Mouse (Mus musculus): Measurements from ENCODE around the gene Srgap3. TPM values are rescaled to one million over a fixed set of nuclear protein-coding genes. Genes with fewer than 3 reads are reported as not detected.
A peak's percentile ranks its signal among the peaks of the same experiment; 100 is the strongest.

Gene Srgap3
- polyA plus RNA-seq, 1 experiment from 2014 or later = 37.2 TPM

DNA sequence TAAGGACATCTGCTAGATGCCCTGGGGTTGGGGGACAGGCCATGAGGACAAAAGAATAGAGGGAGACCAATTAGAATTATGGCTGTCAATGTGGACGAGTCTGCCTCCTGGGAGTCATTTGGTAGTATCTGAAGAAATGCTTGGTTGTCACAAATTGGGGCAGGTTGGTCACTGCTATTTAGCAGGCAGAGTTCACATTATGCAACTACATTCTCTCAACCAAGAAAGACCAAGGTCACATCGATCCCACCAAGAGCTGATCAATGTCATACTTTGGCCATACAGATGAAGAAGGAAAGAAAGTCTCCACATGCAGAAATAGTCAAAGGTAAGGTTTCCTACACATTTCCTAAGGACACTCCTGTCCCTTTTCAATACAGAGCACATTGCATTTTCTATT, 9.3 kb downstream of the Srgap3 start:
- H3K27ac ChIP-seq (ENCODE audit: low read length) = no peak overlapping the region
- no peaks in the 10 kb centered on the region for H3K9me3 ChIP-seq (ENCODE audit: control insufficient read depth, low read length)
- no peaks in the 10 kb centered on the region for H3K36me3 ChIP-seq (ENCODE audit: control insufficient read depth, insufficient read depth)
- ATAC-seq = no peak
- H3K4me3 ChIP-seq (replicated peaks; ENCODE audit: low read length) = no peak overlapping the region
- 88% methylated on average over 2 of the region's 2 CpGs for WGBS
- no peaks in the 10 kb centered on the region for H3K27me3 ChIP-seq (replicated peaks; ENCODE audit: control insufficient read depth, insufficient read depth, low read length)
- peaks cover 30% of the 10 kb centered on the region for H3K4me1 ChIP-seq (replicated peaks; ENCODE audit: control insufficient read depth, insufficient read depth, low read length)
- H3K4me2 ChIP-seq (ENCODE audit: low read length) = no peak overlapping the region
- no peak overlapping the region for H3K9ac ChIP-seq (replicated peaks; ENCODE audit: low read depth, low read length)

DNA sequence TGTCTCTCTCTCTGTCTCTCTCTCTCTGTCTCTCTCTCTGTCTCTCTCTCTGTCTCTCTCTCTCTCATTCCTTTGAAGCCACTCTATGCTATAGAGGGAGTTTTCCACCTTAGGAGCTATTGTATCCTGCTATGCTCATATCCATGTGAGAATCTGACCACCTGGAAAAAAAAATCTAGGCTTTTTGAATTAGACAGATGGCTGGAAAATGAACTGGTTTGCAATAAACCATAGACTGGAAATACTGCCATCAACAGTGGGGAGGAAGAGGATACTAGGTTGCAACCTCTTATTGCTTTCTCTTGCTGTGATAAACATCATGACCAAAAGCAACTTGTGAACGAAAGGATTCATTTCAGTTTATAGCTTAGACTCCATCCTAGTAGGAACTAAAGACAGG, 12.6 kb downstream of the Srgap3 start:
- Histone ChIP-seq H3K27ac (ENCODE audit: low read length) (no peak overlapping the region), H3K9me3 (ENCODE audit: control insufficient read depth, low read length) (no peaks in the 10 kb centered on the region), H3K36me3 (ENCODE audit: control insufficient read depth, insufficient read depth) (no peaks in the 10 kb centered on the region), H3K4me3 (replicated peaks; ENCODE audit: low read length) (no peak overlapping the region), H3K4me1 (replicated peaks; ENCODE audit: control insufficient read depth, insufficient read depth, low read length) (peaks cover 32% of the 10 kb centered on the region), H3K27me3 (replicated peaks; ENCODE audit: control insufficient read depth, insufficient read depth, low read length) (no peaks in the 10 kb centered on the region), H3K4me2 (ENCODE audit: low read length) (no peak overlapping the region), H3K9ac (replicated peaks; ENCODE audit: low read depth, low read length) (no peak overlapping the region)
- 86% methylated on average over 1 of the region's 1 CpGs for WGBS
- ATAC-seq = no peak

DNA sequence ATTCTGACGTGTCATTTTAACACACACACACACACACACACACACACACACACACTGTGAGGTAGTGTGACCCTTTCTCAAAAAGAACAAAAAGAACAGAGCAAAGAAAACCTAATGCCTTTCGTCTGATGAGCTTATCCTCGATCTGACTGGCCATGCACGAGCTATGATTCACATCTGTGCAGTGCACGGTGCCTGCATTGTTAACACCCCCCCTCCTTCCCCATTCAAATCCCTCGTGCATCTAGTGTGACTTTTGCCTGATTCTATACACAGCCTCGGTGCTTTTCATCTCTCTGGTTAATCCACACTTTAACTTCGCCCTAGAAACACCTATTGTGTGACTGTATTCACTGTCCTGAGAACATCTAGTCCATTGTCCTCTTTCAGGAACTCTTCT, 14.5 kb downstream of the Srgap3 start:
- Histone ChIP-seq H3K36me3 (ENCODE audit: control insufficient read depth, insufficient read depth) (no peaks in the 10 kb centered on the region), H3K4me3 (replicated peaks; ENCODE audit: low read length) (no peak overlapping the region), H3K27me3 (replicated peaks; ENCODE audit: control insufficient read depth, insufficient read depth, low read length) (no peaks in the 10 kb centered on the region), H3K27ac (ENCODE audit: low read length) (no peak overlapping the region), H3K9me3 (ENCODE audit: control insufficient read depth, low read length) (no peaks in the 10 kb centered on the region), H3K4me2 (ENCODE audit: low read length) (no peak overlapping the region), H3K9ac (replicated peaks; ENCODE audit: low read depth, low read length) (no peak overlapping the region), H3K4me1 (replicated peaks; ENCODE audit: control insufficient read depth, insufficient read depth, low read length) (peaks cover 44% of the 10 kb centered on the region)
- ATAC-seq = no peak
- WGBS = 5% methylated on average over 8 of the region's 8 CpGs

DNA sequence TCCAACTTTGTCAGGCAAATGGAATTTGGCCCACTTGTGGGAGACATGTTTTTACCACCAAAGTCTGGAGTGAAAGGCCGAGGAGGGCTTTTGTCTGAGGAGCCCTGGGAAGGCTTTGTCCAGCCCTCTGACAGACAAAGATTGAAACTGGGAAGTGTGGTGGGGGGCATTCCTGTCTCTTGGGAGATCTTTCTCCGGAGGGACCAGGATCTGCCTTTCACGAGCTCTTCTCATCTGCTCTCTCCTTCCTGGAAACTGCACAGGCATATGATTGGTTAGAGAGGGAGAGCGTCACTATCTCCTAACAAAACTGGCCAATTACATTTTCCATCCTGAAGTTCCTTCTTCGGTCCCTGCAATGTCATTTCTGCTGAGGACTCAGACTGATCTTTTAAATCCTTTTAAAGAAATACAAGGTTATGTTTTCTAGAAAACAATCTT, 17.0 kb downstream of the Srgap3 start:
- Histone ChIP-seq H3K9ac (replicated peaks; ENCODE audit: low read depth, low read length) (peak overlapping the region; percentile 24; the same call in 1 of the 2 replicates), H3K4me1 (replicated peaks; ENCODE audit: control insufficient read depth, insufficient read depth, low read length) (peaks cover 64% of the 10 kb centered on the region), H3K27me3 (replicated peaks; ENCODE audit: control insufficient read depth, insufficient read depth, low read length) (no peaks in the 10 kb centered on the region), H3K36me3 (ENCODE audit: control insufficient read depth, insufficient read depth) (no peaks in the 10 kb centered on the region), H3K9me3 (ENCODE audit: control insufficient read depth, low read length) (no peaks in the 10 kb centered on the region), H3K27ac (ENCODE audit: low read length) (peak overlapping the region; percentile 74), H3K4me2 (ENCODE audit: low read length) (peak overlapping the region; percentile 51), H3K4me3 (replicated peaks; ENCODE audit: low read length) (peak overlapping the region; percentile 24)
- WGBS = 4% methylated on average over 5 of the region's 5 CpGs
- peak; percentile 81 for ATAC-seq

DNA sequence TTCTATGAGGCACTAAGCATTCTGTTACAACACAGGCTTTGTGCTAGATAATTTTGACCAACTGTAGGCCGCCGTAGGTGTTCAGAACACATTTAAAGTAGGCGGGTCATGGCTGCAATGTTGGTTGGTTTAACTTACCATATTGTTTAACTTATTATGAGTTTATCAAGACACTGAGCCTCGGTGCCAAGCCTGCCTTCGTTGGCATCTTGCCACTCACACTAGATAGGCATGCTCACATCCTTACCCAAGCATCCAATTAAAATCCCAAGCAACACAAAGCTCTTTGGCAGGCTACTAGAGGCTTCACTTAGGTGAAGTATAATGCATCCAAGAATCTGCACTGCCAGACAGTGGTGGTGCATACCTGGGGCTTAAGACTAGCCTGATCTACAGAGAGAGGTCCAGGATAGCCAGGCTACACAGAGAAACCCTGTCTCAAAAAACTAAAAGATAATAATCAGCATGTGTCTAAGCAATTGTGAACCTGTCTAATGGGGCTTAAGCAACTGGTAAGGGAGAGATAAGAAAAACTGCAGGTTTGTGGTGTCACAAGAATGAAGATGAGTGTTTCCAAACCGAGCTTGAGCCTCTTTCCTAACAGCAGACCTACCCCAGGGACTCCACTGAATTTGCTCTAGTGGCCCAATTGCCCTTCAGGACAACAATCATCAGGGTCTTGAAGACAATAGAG, 17.6 kb downstream of the Srgap3 start:
- Histone ChIP-seq H3K4me3 (replicated peaks; ENCODE audit: low read length) (peak overlapping the region; percentile 24; the same call in 1 of the 2 replicates), H3K4me1 (replicated peaks; ENCODE audit: control insufficient read depth, insufficient read depth, low read length) (peaks cover 70% of the 10 kb centered on the region), H3K9me3 (ENCODE audit: control insufficient read depth, low read length) (no peaks in the 10 kb centered on the region), H3K27ac (ENCODE audit: low read length) (peak overlapping the region; percentile 74), H3K36me3 (ENCODE audit: control insufficient read depth, insufficient read depth) (no peaks in the 10 kb centered on the region), H3K27me3 (replicated peaks; ENCODE audit: control insufficient read depth, insufficient read depth, low read length) (no peaks in the 10 kb centered on the region), H3K9ac (replicated peaks; ENCODE audit: low read depth, low read length) (peak overlapping the region; percentile 24; the same call in 1 of the 2 replicates), H3K4me2 (ENCODE audit: low read length) (peak overlapping the region; percentile 51)
- 45% methylated on average over 6 of the region's 6 CpGs for whole genome bisulfite sequencing
- peak; percentile 48 for ATAC-seq

DNA sequence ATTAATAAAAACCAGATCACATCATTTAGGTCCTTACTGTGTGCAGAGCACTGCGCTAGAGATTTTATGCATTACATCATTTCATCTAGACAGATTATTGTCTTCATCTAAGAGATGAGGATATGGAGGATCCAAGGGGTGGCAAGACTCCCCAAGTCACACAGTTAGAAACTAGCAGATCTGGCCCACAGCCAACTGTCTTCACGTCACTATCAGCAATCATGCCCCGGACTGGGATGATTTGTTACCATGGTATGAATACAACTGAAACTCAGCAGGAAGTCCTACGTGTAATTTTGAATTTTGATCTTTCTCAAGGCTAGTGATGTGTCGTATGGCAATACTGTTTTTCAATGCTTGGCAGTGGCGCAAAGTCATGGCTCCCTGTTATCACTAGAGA, 18.2 kb downstream of the Srgap3 start:
- Histone ChIP-seq H3K4me3 (replicated peaks; ENCODE audit: low read length) (no peak overlapping the region), H3K4me2 (ENCODE audit: low read length) (no peak overlapping the region), H3K9ac (replicated peaks; ENCODE audit: low read depth, low read length) (no peak overlapping the region), H3K9me3 (ENCODE audit: control insufficient read depth, low read length) (no peaks in the 10 kb centered on the region), H3K36me3 (ENCODE audit: control insufficient read depth, insufficient read depth) (no peaks in the 10 kb centered on the region), H3K27me3 (replicated peaks; ENCODE audit: control insufficient read depth, insufficient read depth, low read length) (no peaks in the 10 kb centered on the region), H3K4me1 (replicated peaks; ENCODE audit: control insufficient read depth, insufficient read depth, low read length) (peaks cover 76% of the 10 kb centered on the region), H3K27ac (ENCODE audit: low read length) (no peak overlapping the region; the same call in 1 of the 2 replicates)
- no peak for ATAC-seq
- WGBS = 55% methylated on average over 6 of the region's 6 CpGs

DNA sequence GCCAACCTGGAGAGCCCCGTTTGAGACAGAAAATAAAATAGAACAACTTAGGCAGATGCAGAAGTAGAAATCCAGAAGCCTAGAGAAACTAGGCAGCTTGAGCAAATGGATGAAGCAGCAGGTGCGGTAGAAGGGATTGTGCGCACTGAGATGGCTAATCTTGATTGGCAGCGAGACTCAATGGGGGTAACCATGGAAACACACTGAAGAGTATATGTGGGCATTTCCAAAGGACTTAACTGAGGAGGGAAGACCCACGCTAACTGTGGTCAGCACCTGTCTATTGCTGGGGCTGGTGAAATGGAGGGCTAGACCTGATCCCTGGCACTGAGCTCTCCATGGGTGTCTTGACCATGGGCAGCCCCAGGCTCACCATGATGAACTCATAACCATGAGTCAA, 19.7 kb downstream of the Srgap3 start:
- peaks cover 70% of the 10 kb centered on the region for H3K4me1 ChIP-seq (replicated peaks; ENCODE audit: control insufficient read depth, insufficient read depth, low read length)
- ATAC-seq = no peak
- H3K4me2 ChIP-seq (ENCODE audit: low read length) = no peak overlapping the region
- H3K36me3 ChIP-seq (ENCODE audit: control insufficient read depth, insufficient read depth) = peaks cover 3% of the 10 kb centered on the region; the same call in 1 of the 2 replicates
- H3K4me3 ChIP-seq (replicated peaks; ENCODE audit: low read length) = no peak overlapping the region
- no peaks in the 10 kb centered on the region for H3K27me3 ChIP-seq (replicated peaks; ENCODE audit: control insufficient read depth, insufficient read depth, low read length)
- H3K9ac ChIP-seq (replicated peaks; ENCODE audit: low read depth, low read length) = no peak overlapping the region
- H3K9me3 ChIP-seq (ENCODE audit: control insufficient read depth, low read length) = no peaks in the 10 kb centered on the region
- H3K27ac ChIP-seq (ENCODE audit: low read length) = no peak overlapping the region
- WGBS = 26% methylated on average over 5 of the region's 5 CpGs

DNA sequence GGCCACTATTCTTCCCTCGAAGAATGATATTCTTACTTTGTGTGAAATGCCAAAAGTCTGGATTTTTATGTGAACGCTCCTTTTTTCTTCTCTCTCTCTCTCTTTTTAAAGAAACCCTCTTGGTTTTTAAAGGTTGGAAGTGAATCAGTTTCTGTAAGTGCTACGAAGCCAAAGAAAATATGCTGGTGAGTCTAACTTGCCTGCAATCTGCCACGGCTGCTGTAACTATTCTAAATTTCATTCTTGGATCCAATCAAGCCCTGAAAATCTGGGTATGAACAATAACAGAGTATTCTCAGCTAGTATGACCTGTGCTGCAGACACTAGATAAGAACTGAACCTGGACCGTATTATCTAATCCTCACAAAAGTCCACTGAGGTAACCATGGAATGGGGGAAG, 21.1 kb downstream of the Srgap3 start:
- Histone ChIP-seq H3K27ac (ENCODE audit: low read length) (peak overlapping the region; percentile 56), H3K4me1 (replicated peaks; ENCODE audit: control insufficient read depth, insufficient read depth, low read length) (peaks cover 65% of the 10 kb centered on the region), H3K9me3 (ENCODE audit: control insufficient read depth, low read length) (no peaks in the 10 kb centered on the region), H3K4me3 (replicated peaks; ENCODE audit: low read length) (no peak overlapping the region), H3K9ac (replicated peaks; ENCODE audit: low read depth, low read length) (no peak overlapping the region), H3K27me3 (replicated peaks; ENCODE audit: control insufficient read depth, insufficient read depth, low read length) (no peaks in the 10 kb centered on the region), H3K36me3 (ENCODE audit: control insufficient read depth, insufficient read depth) (peaks cover 3% of the 10 kb centered on the region; the same call in 1 of the 2 replicates), H3K4me2 (ENCODE audit: low read length) (0 out of 2 replicates have a peak overlapping the region, but pooled peaks have one; percentile 6)
- 67% methylated on average over 5 of the region's 5 CpGs for WGBS
- no peak for ATAC-seq

DNA sequence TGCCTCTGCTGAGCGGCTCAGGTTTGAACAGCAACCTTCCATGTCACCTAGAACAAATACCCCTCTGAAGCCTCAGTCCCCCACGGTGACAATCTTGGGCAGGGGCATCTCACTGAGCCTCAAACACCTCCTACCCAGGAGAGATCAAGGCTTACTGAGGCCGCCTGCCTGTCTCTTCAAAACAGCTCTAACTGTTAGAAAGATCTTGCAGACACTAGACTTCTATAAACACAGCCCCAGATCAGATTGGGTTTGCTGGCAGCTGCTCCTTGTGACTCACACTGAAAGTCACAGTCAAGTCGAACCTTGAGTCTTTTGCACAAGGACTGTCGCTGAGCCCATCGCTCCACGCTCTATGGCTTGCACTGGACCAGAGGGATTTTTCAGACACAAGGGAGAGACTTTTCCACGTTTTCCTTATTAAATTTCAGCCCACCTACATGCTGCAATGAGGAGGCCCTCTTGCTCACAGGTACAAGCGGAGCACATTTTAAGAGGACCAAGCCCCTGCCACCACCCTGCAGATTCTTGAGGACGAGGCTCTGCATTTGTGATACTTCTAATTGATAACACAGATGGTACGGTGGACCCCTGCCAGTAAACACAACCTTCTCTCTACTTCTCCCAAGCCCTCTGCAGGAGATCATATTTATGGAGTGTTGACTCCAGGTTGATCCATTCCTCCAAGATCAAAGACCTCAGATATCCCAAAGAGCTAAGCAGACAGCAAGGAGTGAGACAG, 21.7 kb downstream of the Srgap3 start:
- peaks cover 3% of the 10 kb centered on the region; the same call in 1 of the 2 replicates for H3K36me3 ChIP-seq (ENCODE audit: control insufficient read depth, insufficient read depth)
- no peaks in the 10 kb centered on the region for H3K27me3 ChIP-seq (replicated peaks; ENCODE audit: control insufficient read depth, insufficient read depth, low read length)
- peak overlapping the region; percentile 5; the same call in 1 of the 2 replicates for H3K9ac ChIP-seq (replicated peaks; ENCODE audit: low read depth, low read length)
- H3K4me1 ChIP-seq (replicated peaks; ENCODE audit: control insufficient read depth, insufficient read depth, low read length) = peaks cover 59% of the 10 kb centered on the region
- no peak for ATAC-seq
- 57% methylated on average over 11 of the region's 11 CpGs for WGBS
- H3K27ac ChIP-seq (ENCODE audit: low read length) = peak overlapping the region; percentile 46
- H3K9me3 ChIP-seq (ENCODE audit: control insufficient read depth, low read length) = no peaks in the 10 kb centered on the region
- H3K4me3 ChIP-seq (replicated peaks; ENCODE audit: low read length) = no peak overlapping the region
- H3K4me2 ChIP-seq (ENCODE audit: low read length) = peak overlapping the region; percentile 29; the same call in 1 of the 2 replicates
